Mouse (Mus musculus): ENCODE measurements around the gene Lrrc8b. TPM values are rescaled to one million over a fixed set of nuclear protein-coding genes. Genes with fewer than 3 reads are reported as not detected.
A peak's percentile ranks its signal among the peaks of the same experiment; 100 is the strongest.

Lrrc8b gene
- polyA plus RNA-seq, 1 experiment from 2014 or later: 7.3 TPM

DNA sequence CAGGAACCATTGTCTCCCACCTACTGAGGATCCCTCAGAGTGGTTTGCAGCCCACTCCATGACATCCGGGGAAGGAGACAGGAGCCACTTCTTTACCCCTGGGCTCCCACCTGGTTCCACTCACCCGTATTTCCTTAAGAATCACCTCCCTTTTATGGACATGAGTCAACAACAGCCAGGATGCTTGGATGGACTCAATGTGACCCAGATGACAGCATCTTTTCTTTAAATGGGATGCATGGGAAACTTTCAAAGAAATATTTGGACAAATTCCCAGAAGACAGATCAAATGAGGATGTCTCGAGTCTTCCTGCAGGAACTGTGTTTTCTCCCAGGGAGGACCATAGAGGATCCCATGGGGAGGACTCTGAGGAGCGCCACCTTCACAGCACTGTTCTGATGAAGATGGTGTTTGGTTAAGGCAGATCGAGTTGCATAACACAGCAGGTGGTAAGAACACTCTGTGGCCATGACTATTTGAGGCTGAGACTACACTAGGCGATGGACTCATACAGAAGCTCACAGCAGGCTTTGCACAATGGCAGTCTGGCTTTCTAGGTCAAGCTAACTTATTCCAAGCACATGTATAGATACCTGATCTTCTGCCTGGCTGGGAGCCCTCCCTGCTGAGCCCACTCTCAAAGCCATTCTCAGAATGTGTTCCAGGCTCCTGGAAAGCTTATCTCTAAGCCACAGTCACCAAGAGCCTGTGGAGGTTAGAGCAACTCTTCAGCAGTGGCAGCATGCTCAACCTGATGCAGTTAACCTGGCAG is 4.9 kb upstream of the Lrrc8b start:
- DNase-seq (ENCODE audit: low spot score): no peak
- WGBS: 61% methylated on average over 6 of the region's 6 CpGs
- H3K27me3 ChIP-seq (ENCODE audit: insufficient read depth, poor library complexity, severe bottlenecking): 0 out of 2 replicates have a peak, but pooled peaks cover 5% of the 10 kb centered on the region

DNA sequence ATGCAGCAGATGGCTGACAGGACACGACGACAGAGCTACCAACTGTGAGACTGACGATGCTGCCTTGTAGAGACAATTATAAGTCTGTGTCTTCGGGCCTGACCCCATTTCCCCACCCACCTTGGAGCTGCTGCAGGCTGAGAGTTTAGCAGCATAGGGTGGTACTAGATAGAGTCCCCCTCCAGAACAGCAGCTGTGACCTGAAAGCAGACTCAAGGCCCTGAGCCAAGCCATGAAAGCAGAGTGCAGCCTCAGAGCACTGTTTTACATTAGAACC is 4.3 kb upstream of the Lrrc8b start:
- Histone ChIP-seq H3K9me3 (no peaks in the 10 kb centered on the region), H3K36me3 (no peaks in the 10 kb centered on the region), H3K4me3 (no peak overlapping the region), H3K27ac (peak overlapping the region; percentile 30; the same call in 1 of the 2 replicates), H3K4me1 (replicated peaks) (peaks cover 14% of the 10 kb centered on the region), H3K27me3 (ENCODE audit: insufficient read depth, poor library complexity, severe bottlenecking) (0 out of 2 replicates have a peak, but pooled peaks cover 5% of the 10 kb centered on the region)
- 52% methylated on average over 4 of the region's 4 CpGs for WGBS
- no peak for DNase-seq (ENCODE audit: low spot score)

More for the DNA sequence above, 4.9 kb upstream of the Lrrc8b start:
- Histone ChIP-seq H3K4me1 (replicated peaks) (peaks cover 9% of the 10 kb centered on the region), H3K4me3 (no peak overlapping the region), H3K36me3 (no peaks in the 10 kb centered on the region), H3K27ac (peak overlapping the region; percentile 56; the same call in 1 of the 2 replicates), H3K9me3 (no peaks in the 10 kb centered on the region)

DNA sequence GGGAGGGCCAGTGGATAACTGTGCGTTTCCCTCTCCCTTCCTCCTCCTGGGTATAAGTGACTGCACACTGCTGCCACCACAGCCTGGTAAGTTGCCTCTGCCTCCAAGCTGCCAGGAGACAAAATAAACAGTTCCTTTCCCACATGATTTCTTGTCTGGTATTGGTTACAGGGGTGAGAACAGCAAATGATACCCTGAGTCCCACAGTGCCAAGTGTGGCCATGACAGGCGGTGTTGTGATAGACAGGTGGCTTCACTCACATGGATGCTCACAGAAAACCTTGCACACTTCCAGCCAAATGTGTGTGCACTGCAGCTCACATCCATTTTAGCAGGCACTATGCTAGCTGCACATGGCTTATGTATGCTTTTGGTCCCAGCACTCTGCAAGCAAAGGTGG is 3.8 kb upstream of the Lrrc8b start:
- H3K4me3 ChIP-seq: no peak overlapping the region
- no peak for DNase-seq (ENCODE audit: low spot score)
- no peaks in the 10 kb centered on the region for H3K36me3 ChIP-seq
- 93% methylated on average over 2 of the region's 2 CpGs for WGBS
- H3K4me1 ChIP-seq (replicated peaks): peaks cover 17% of the 10 kb centered on the region
- no peak overlapping the region for H3K27ac ChIP-seq
- H3K9me3 ChIP-seq: no peaks in the 10 kb centered on the region
- H3K27me3 ChIP-seq (ENCODE audit: insufficient read depth, poor library complexity, severe bottlenecking): 0 out of 2 replicates have a peak, but pooled peaks cover 5% of the 10 kb centered on the region

DNA sequence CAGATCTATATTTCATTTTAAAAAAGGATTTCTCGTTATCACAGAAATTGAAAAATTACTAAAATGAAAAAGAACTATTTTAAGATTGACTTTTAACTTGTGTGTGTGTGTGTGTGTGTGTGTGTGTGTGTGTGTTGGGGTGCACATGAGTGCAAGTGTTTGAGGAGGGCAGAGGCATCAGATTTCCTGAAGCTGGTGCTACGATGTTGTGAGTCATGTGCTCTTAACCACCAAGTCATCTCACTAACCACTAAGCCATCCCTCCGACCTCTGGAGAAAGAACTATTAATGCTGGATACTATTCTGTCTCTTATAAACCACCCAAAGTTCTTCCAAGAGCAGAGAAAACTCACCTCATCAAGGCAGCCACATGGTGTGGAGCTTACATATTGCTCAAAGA is 2.9 kb upstream of the Lrrc8b start:
- WGBS: 90% methylated on average over 3 of the region's 3 CpGs
- Histone ChIP-seq H3K36me3 (peaks cover under 1% of the 10 kb centered on the region; the same call in 1 of the 2 replicates), H3K9me3 (no peaks in the 10 kb centered on the region), H3K27me3 (ENCODE audit: insufficient read depth, poor library complexity, severe bottlenecking) (0 out of 2 replicates have a peak, but pooled peaks cover 5% of the 10 kb centered on the region), H3K4me3 (no peak overlapping the region), H3K27ac (no peak overlapping the region), H3K4me1 (replicated peaks) (peaks cover 17% of the 10 kb centered on the region)
- no peak for DNase-seq (ENCODE audit: low spot score)

DNA sequence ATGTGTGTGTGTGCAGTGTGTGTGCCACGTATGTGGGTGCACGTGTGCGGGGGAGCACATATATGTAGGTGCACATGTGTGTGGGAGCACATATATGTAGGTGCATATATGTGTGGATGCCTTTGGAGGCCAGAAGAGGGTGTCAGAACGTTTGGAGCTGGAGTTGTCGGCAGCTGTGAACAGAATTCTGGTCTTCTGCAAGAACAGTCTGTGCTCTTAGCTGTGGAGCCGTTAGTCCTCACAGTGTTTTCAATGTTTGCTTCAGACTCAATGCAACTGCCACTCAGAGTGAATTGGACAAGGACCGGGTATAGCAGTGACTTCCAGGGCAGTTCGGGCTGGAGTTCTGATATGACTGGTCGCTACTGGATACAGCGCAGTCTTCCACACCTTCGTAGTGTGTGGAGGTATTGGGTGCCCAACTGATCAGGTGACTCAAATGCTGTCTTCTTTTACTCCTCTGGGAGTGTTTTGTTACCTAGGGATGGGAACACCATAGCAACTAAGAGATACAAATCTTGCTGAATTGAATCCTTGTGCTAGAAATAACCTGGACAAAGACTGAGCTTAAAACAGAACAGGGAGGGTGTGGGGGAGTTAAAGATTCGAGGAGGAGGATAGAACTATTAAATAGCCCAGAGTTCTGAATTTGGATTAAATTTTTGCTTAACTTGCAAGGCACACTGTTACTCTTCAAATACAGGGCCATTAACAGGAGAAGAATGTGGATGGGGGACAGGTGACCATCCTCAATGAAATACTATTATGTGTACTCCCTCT is 1.0 kb upstream of the Lrrc8b start:
- 85% methylated on average over 12 of the region's 12 CpGs for WGBS
- Histone ChIP-seq H3K27ac (peak overlapping the region; percentile 97), H3K4me3 (peak overlapping the region; percentile 90), H3K9me3 (peaks cover 12% of the 10 kb centered on the region; the same call in 1 of the 2 replicates), H3K36me3 (peaks cover 16% of the 10 kb centered on the region), H3K4me1 (replicated peaks) (peaks cover 17% of the 10 kb centered on the region), H3K27me3 (ENCODE audit: insufficient read depth, poor library complexity, severe bottlenecking) (0 out of 2 replicates have a peak, but pooled peaks cover 5% of the 10 kb centered on the region)
- no peak for DNase-seq (ENCODE audit: low spot score)

DNA sequence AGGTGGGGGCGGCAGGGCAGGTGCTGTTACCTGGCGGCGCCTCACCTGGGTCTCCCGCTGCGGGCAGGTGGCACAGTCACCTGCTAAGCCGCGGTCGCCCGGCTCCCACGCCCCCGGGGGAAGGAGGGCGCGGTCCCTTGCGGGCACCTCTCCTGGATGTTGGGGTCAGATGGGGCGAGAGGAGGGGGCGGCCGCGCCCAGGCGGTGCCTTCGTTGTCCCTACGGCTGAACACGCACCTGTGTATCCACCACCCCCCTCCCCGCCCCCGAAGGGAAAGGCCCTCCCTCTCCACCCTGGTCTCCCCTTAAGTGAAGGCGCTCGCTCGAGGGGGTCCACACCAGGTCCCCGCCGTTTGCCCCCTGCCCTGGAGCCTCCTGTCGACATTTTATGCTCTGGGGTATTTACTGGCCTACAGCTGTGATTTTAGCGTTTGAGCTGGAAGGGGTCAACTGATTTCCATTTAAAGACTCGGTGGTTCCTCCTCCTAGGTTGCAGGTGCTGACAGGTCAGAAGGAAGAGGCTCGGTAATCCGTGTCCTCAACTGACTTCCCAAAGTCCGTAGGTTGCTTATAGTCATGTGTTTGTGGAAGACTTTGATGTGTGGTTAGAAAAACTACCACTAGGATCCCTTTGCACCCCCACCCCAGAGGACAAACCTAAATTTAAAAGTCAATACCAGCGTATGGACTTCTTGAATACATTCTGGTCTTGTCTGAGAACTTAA is 538 bp downstream of the Lrrc8b start:
- peak; percentile 30 for DNase-seq (ENCODE audit: low spot score)
- Histone ChIP-seq H3K27me3 (ENCODE audit: insufficient read depth, poor library complexity, severe bottlenecking) (0 out of 2 replicates have a peak, but pooled peaks cover 5% of the 10 kb centered on the region), H3K4me1 (replicated peaks) (peaks cover 17% of the 10 kb centered on the region), H3K4me3 (peak overlapping the region; percentile 90), H3K9me3 (peaks cover 12% of the 10 kb centered on the region; the same call in 1 of the 2 replicates), H3K27ac (peak overlapping the region; percentile 97), H3K36me3 (peaks cover 16% of the 10 kb centered on the region)
- WGBS: 4% methylated on average over 36 of the region's 36 CpGs

DNA sequence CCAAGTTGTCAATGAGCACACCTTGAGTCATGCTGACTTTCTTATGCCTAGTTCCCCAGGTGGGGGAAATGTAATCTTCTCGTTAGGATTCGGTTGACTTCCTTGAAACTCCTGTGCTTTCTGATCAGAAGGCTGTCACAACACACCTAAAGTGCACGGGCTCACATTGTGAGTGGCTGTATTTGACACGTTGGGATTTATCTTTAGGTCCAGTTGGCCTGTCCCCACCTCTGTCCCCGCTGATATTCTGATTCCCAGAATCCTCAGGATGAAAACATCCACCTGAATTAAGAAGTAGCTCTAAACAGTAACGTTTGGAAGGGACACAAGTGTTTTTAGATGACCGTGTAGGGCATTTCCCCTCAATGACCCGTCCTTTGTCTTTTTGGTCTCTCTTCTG is 1.6 kb downstream of the Lrrc8b start:
- WGBS: 80% methylated on average over 8 of the region's 8 CpGs
- DNase-seq (ENCODE audit: low spot score): no peak
- peaks cover 16% of the 10 kb centered on the region for H3K36me3 ChIP-seq

DNA sequence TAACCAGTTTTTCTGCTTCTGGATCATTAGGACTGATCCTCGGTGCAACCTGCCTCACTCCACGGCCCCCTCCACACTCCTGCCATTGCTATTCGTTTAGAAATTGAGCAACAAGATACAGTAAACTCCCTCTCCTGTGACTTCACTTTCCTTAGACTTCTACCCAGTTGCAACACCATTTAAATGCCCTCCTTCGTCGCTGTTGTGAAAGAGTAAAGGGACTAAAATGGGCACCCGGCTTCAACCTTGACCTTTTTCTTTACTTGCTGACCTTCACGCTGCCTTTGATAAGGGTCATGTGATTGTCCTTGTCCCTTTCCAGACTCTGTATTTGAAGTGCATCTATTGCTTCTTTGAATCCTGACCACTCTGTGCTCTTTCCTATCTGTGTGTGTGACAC is 2.8 kb downstream of the Lrrc8b start:
- Histone ChIP-seq H3K4me1 (replicated peaks) (peaks cover 17% of the 10 kb centered on the region), H3K36me3 (peaks cover 16% of the 10 kb centered on the region), H3K27me3 (ENCODE audit: insufficient read depth, poor library complexity, severe bottlenecking) (0 out of 2 replicates have a peak, but pooled peaks cover 5% of the 10 kb centered on the region), H3K9me3 (peaks cover 12% of the 10 kb centered on the region; the same call in 1 of the 2 replicates), H3K4me3 (no peak overlapping the region), H3K27ac (no peak overlapping the region)
- 88% methylated on average over 7 of the region's 7 CpGs for WGBS
- DNase-seq (ENCODE audit: low spot score): no peak

More for the DNA sequence above, 1.6 kb downstream of the Lrrc8b start:
- Histone ChIP-seq H3K4me3 (no peak overlapping the region), H3K27me3 (ENCODE audit: insufficient read depth, poor library complexity, severe bottlenecking) (0 out of 2 replicates have a peak, but pooled peaks cover 5% of the 10 kb centered on the region), H3K9me3 (peaks cover 12% of the 10 kb centered on the region; the same call in 1 of the 2 replicates), H3K27ac (no peak overlapping the region), H3K4me1 (replicated peaks) (peaks cover 17% of the 10 kb centered on the region)

DNA sequence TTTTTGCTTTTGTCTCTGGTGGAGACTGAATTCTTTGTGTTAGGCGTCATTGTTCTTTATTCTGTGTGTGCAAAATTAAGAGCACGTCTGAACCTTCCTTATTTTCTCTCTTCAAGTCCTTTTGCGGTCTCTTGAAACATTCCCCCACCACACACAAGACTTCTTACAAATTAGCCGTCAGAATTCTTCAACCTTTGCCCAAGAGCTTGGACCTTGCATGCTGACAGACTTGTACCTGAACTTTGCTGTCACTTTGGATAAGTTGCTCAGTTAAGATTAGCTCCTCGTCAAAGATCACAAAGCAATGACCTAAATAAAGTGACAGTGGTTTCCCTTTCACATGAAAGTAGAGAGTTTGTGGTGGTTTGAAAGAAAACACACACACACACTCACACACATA is 3.3 kb downstream of the Lrrc8b start:
- DNase-seq (ENCODE audit: low spot score): no peak
- 0 out of 2 replicates have a peak, but pooled peaks cover 5% of the 10 kb centered on the region for H3K27me3 ChIP-seq (ENCODE audit: insufficient read depth, poor library complexity, severe bottlenecking)
- H3K4me1 ChIP-seq (replicated peaks): peaks cover 17% of the 10 kb centered on the region
- peaks cover 12% of the 10 kb centered on the region; the same call in 1 of the 2 replicates for H3K9me3 ChIP-seq
- H3K27ac ChIP-seq: no peak overlapping the region
- peaks cover 16% of the 10 kb centered on the region for H3K36me3 ChIP-seq
- 91% methylated on average over 5 of the region's 5 CpGs for WGBS
- H3K4me3 ChIP-seq: no peak overlapping the region

DNA sequence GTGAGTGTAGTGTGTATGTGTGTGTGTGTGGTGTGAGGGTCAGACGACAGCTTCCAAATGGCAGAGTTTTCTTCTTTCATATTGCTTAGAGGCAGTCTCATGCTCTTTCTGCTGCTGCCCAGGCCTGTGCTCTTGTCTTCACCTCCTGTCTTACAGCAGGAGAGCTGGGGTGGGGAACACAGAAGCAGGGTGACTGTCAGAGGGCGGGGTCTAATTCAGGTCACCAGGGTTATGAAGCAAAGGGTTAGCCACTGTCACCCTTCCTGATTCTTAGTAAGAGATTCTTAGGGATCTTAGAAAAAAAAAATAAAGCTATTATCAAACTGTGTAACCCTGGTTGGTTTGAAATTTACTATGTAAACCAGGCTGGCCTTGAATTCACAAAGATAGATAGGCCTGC is 10.0 kb downstream of the Lrrc8b start:
- no peak for DNase-seq (ENCODE audit: low spot score)
- Histone ChIP-seq H3K9me3 (peaks cover 5% of the 10 kb centered on the region; the same call in 1 of the 2 replicates), H3K36me3 (peaks cover 20% of the 10 kb centered on the region), H3K27me3 (ENCODE audit: insufficient read depth, poor library complexity, severe bottlenecking) (no peaks in the 10 kb centered on the region), H3K4me1 (replicated peaks) (peaks cover 3% of the 10 kb centered on the region; the same call in 1 of the 2 replicates), H3K4me3 (no peak overlapping the region), H3K27ac (no peak overlapping the region)
- 98% methylated on average over 2 of the region's 2 CpGs for WGBS

DNA sequence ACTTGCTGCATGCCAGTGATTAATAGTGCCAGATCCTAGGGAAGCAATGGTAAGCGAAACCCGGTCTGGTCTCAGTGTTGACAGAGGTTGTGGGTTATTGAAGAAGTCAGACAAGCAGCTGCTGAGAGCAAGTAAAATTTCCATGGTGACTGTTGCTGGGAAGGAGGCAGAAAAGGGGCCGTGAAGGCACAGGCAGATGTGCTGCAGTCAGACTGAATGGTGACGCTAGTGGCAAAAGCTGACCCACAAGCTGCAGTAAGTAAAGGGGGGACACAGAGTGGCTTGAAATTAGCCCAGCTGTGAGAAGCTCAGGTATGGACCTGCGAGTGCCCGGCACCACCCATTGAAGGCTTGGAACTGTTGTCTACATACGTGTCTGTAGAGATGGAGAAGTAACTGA is 11.8 kb downstream of the Lrrc8b start:
- no peak for DNase-seq (ENCODE audit: low spot score)
- Histone ChIP-seq H3K36me3 (peaks cover 25% of the 10 kb centered on the region), H3K27me3 (ENCODE audit: insufficient read depth, poor library complexity, severe bottlenecking) (no peaks in the 10 kb centered on the region), H3K27ac (no peak overlapping the region), H3K4me3 (no peak overlapping the region), H3K4me1 (replicated peaks) (peaks cover 3% of the 10 kb centered on the region; the same call in 1 of the 2 replicates), H3K9me3 (peaks cover 5% of the 10 kb centered on the region; the same call in 1 of the 2 replicates)
- WGBS: 82% methylated on average over 7 of the region's 7 CpGs

DNA sequence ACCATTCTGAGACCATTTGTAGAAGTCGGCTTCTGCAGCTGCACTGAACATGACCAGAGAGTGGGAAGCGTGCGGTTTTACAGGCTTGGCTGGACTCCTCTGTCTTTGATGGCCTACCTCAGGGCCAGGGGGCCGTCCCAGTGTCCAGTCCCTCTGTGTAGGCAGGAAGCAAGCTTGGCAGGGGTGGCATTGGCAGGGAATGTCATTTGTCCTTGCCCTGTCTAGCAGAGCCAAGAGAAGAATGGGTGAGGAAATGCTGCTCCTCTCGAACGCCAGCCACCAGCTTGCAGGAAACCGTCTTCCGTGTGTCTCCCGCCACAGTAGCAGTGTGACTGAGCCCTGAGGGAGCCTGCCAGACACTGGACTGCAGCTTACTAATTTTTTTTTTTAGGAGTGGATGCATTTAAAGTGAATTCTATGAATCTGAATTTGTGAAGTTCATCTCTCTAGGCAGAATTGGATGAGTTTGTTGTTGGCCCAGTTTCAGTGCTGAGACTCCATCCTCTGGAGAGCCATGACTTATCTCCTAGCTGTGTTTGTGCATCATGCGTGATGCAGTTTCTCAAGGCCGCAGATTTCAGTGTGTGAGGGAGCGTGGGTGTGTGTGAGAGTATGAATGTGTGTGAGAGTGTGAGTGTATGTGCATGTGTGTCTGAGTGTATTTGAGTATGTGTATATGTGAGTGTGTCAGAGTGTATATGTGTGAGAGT is 12.8 kb downstream of the Lrrc8b start:
- WGBS: 74% methylated on average over 12 of the region's 12 CpGs
- H3K9me3 ChIP-seq: peaks cover 5% of the 10 kb centered on the region; the same call in 1 of the 2 replicates
- no peak for DNase-seq (ENCODE audit: low spot score)

More for the DNA sequence above, 12.8 kb downstream of the Lrrc8b start:
- Histone ChIP-seq H3K4me1 (replicated peaks) (peaks cover 3% of the 10 kb centered on the region; the same call in 1 of the 2 replicates), H3K27me3 (ENCODE audit: insufficient read depth, poor library complexity, severe bottlenecking) (no peaks in the 10 kb centered on the region), H3K27ac (no peak overlapping the region; the same call in 1 of the 2 replicates), H3K36me3 (peaks cover 25% of the 10 kb centered on the region), H3K4me3 (no peak overlapping the region)
